Mouse (Mus musculus) embryonic fibroblast, embryonic 13.5 days (primary cell): ENCODE results near the gene Tmbim1. TPM values are rescaled to one million over a fixed set of nuclear protein-coding genes. Genes with fewer than 3 reads are reported as not detected.
"Not testable (repeated sequence)": the region's sequence is repeated elsewhere in the genome, so short reads cannot be mapped to it uniquely, and the experiment has no call there.

ENCODE experiments used
- H3K27ac ChIP-seq: 2 replicates; pipeline ENCODE4 v1.5.1; 2012; ENCODE audit warnings: low read length, control low read depth, inconsistent platforms; ENCODE audit not compliant: insufficient read depth
- H3K4me1 ChIP-seq: 2 replicates; pipeline ENCODE4 v1.6.1; 2011; ENCODE audit warnings: low read length; ENCODE audit not compliant: control insufficient read depth, insufficient read depth
- H3K4me3 ChIP-seq: 2 replicates; pipeline ENCODE4 v1.5.1; 2011; ENCODE audit warnings: mild to moderate bottlenecking, control low read depth, low read length; ENCODE audit not compliant: insufficient read depth
- CTCF ChIP-seq: IDR thresholded peaks from 2 replicates; pipeline ENCODE4 v1.5.1; 2011; ENCODE audit warnings: mild to moderate bottlenecking, control low read depth, low read length, moderate library complexity, borderline replicate concordance; ENCODE audit not compliant: insufficient read depth
- POLR2A ChIP-seq: IDR thresholded peaks from 2 replicates; pipeline ENCODE4 v1.6.1; 2011; ENCODE audit warnings: low read depth, mild to moderate bottlenecking, control low read depth, low read length, moderate library complexity
- polyA plus RNA-seq: library from polyadenylated mRNA; stranded (reverse); fragments of >200 nt; gene quantifications from 2 replicates; pipeline ENCODE4 v1.2.4, GENCODE M21; 2011; ENCODE audit warnings: low read depth; ENCODE audit not compliant: missing spikeins, insufficient read length

Tmbim1 gene
- 88.6 and 115 TPM in 2 replicates for polyA plus RNA-seq

- H3K4me3 ChIP-seq: peak within 1 kb of the TSS; percentile 87
- H3K4me1 ChIP-seq: peaks cover 14% of the 10 kb centered on the region
- peak within 1 kb of the TSS; percentile 88 for H3K27ac ChIP-seq
- TF ChIP-seq CTCF: no peak
- TF ChIP-seq POLR2A: no peak
Measured at GRCm38 (mm10) chr1:74305522-74305921, at the start of gene Tmbim1. Gene Tmbim1, minus strand, starts transcription at chr1:74305622.

DNA sequence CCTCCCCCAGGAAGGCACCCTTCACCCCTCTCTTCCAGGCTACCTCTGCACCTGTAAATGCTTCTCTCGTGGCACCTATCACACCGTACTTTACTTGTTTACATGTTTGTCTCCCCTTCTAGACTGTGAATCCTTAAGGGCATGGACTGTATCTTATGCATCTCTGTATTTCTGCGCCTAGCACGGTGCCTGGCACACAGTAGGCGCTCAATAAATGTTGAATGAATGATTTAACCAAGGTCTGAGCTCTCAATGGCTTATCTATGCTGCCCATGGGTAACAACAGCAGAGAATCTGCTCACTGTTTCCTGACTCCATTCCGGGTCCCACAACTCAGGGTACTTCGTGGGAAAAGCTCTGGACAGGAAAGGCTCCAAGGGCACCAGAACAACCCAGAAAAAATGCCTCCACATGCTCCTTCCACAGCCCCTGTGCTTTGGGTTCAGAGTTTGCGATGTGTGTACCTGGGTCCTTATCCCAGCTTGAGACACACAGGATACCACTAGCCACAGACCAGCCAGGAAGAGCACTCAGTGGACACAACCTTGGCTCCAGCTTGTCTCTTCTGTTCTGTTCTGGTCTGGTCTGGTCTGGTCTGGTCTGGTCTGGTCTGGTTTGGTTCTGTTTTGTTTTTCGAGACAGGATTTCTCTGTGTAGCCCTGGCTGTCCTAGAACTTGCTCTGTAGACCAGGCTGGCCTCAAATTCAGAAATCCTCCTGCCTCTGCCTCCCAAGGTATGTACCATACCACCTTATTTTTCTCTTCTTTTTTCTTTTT, 48.2 kb upstream of the Tmbim1 start:
- Histone ChIP-seq H3K4me1 (no peaks in the 10 kb centered on the region), H3K27ac (no peak overlapping the region), H3K4me3 (no peak overlapping the region)
- no peak for TF ChIP-seq CTCF
- TF ChIP-seq POLR2A: no peak

- Histone ChIP-seq H3K4me3 (no peak overlapping the region), H3K4me1 (no peaks in the 10 kb centered on the region), H3K27ac (peak overlapping the region; percentile 16; the same call in 1 of the 2 replicates)
- TF ChIP-seq POLR2A (no peak), CTCF (no peak)
Measured at GRCm38 (mm10) chr1:74352532-74353096, 47.2 kb upstream of the Tmbim1 start.

GRCm38 (mm10) chr1:74351185-74351769, 45.9 kb upstream of the Tmbim1 start:
- Histone ChIP-seq H3K27ac (no peak overlapping the region), H3K4me3 (no peak overlapping the region), H3K4me1 (no peaks in the 10 kb centered on the region)
- TF ChIP-seq CTCF (no peak), POLR2A (no peak)

DNA sequence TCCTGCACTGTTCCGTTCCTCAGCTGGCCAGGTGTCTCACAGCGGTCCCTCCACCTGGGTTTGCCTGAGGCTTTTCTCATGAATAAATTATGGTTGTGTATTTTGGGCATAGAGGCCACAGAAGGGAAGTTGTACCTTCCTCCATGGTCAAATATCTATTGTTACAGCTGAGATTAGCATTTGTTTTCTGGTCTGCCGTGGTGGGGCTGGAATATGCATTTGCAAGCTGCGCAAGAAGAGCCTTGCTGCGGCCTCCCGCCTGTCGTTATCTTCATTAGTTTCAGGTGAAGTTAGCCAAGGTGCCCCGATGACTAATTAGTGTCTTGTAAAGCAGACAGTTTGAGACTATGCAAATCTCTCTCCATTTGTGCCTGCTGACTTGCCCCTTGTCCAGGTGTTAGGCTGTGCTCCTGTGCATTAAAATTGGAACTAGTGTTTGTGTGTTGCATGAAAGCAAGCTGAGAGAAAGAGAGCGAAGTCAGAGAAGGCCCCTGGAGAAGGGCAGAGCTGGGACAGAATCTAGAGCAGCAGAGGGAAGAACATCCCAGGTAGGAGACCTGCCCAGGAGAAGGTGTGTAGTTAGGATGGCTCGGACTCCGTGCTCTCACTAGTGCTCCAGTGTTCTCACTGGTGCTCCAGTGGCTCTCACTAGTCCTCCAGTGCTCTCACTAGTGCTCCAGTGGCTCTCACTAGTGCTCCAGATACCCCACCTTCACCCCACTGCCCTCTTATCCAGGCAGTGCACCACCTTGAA, 38.9 kb upstream of the Tmbim1 start:
- no peak overlapping the region for H3K4me3 ChIP-seq
- TF ChIP-seq CTCF (no peak), POLR2A (no peak)
- no peaks in the 10 kb centered on the region for H3K4me1 ChIP-seq
- no peak overlapping the region for H3K27ac ChIP-seq

DNA sequence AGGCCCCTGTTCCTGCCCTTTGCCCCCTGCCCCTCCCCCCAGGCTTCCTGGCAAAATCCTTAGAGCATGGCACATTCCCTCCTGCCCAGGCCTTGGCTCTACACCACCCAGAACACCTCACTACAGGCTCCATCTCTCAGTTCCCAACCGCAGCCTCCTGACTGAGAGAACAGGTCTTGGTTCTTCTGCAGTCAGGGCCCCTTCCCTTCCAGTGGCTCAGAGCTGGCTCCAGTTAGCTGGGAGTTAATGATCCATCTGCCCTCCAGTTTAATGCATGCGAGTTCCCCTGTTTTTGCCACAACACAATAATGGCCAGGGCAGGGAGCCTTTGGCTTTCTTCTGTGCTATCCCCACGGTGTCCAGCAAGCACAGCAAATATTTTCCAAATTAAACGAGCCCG, 37.7 kb upstream of the Tmbim1 start:
- no peak for TF ChIP-seq POLR2A
- no peak for TF ChIP-seq CTCF
- Histone ChIP-seq H3K4me3 (no peak overlapping the region), H3K27ac (no peak overlapping the region), H3K4me1 (no peaks in the 10 kb centered on the region)

- H3K4me3 ChIP-seq: no peak overlapping the region
- no peak for TF ChIP-seq CTCF
- no peak for TF ChIP-seq POLR2A
- H3K27ac ChIP-seq: no peak overlapping the region
- no peaks in the 10 kb centered on the region for H3K4me1 ChIP-seq
Measured at GRCm38 (mm10) chr1:74342308-74342707, 36.9 kb upstream of the Tmbim1 start.

- no peak overlapping the region for H3K4me3 ChIP-seq
- TF ChIP-seq CTCF: no peak
- TF ChIP-seq POLR2A: no peak
- no peaks in the 10 kb centered on the region for H3K4me1 ChIP-seq
- H3K27ac ChIP-seq: no peak overlapping the region
Measured at GRCm38 (mm10) chr1:74341898-74342297, 36.5 kb upstream of the Tmbim1 start.

DNA sequence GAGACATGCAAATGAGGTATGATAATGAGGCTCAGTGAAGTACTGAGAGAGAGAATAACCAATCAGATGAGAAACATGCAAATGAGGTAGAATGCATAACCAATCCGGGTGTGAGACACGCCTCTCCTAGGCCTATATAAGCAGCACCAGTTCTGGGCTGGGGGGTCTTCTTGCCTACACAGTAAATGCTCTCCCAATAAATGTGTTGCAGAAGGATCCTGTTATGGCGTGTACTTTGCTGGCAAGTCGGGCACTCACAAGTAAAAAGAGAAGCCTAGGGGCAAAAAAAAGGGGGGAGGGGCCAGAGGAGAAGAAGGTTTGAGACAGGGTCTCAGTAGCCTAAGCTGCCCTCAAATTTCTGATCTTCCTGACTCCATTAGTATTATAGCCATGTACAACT, 35.6 kb upstream of the Tmbim1 start:
- not testable (repeated sequence) for H3K4me1 ChIP-seq, H3K4me3 ChIP-seq, H3K27ac ChIP-seq
